Mouse (Mus musculus): Measurements from ENCODE around the gene Tnnc2. TPM values are rescaled to one million over a fixed set of nuclear protein-coding genes. Genes with fewer than 3 reads are reported as not detected.

The Tnnc2 gene
- polyA plus RNA-seq, 1 experiment = not detected

- TF ChIP-seq CTCF (IDR thresholded peaks at IDR 0.05; ENCODE audit: extremely low read depth, insufficient read length, insufficient replicate concordance, low read depth, low read length) = no peak
- TF ChIP-seq POLR2A (IDR thresholded peaks at IDR 0.05; ENCODE audit: low read depth, low read length) = no peak
- WGBS = 81% methylated on average over 4 of the region's 4 CpGs
- Histone ChIP-seq H3K4me1 (ENCODE audit: control insufficient read depth, insufficient read depth, insufficient read length, low read length) (no peaks in the 10 kb centered on the region), H3K36me3 (ENCODE audit: control insufficient read depth, insufficient read depth, low read length) (peaks cover 67% of the 10 kb centered on the region), H3K27me3 (ENCODE audit: control insufficient read depth, insufficient read depth, low read length) (no peaks in the 10 kb centered on the region), H3K4me3 (ENCODE audit: low read depth, low read length) (no peak overlapping the region), H3K27ac (ENCODE audit: insufficient read depth, low read depth, low read length) (no peak overlapping the region)
Observed at GRCm38 (mm10) chr2:164795868-164796267, 16.1 kb upstream of the Tnnc2 start.

- no peak for TF ChIP-seq POLR2A (IDR thresholded peaks at IDR 0.05; ENCODE audit: low read depth, low read length)
- TF ChIP-seq CTCF (IDR thresholded peaks at IDR 0.05; ENCODE audit: extremely low read depth, insufficient read length, insufficient replicate concordance, low read depth, low read length) = peak; percentile 95; the same call in 1 of the 2 replicates
- no peaks in the 10 kb centered on the region for H3K27me3 ChIP-seq (ENCODE audit: control insufficient read depth, insufficient read depth, low read length)
- H3K4me3 ChIP-seq (ENCODE audit: low read depth, low read length) = no peak overlapping the region
- no peaks in the 10 kb centered on the region for H3K4me1 ChIP-seq (ENCODE audit: control insufficient read depth, insufficient read depth, insufficient read length, low read length)
- WGBS = 19% methylated on average over 5 of the region's 5 CpGs
- H3K36me3 ChIP-seq (ENCODE audit: control insufficient read depth, insufficient read depth, low read length) = peaks cover 60% of the 10 kb centered on the region
- no peak overlapping the region for H3K27ac ChIP-seq (ENCODE audit: insufficient read depth, low read depth, low read length)
Observed at GRCm38 (mm10) chr2:164794293-164794692, 14.5 kb upstream of the Tnnc2 start.

- H3K27me3 ChIP-seq (ENCODE audit: control insufficient read depth, insufficient read depth, low read length) = no peaks in the 10 kb centered on the region
- TF ChIP-seq POLR2A (IDR thresholded peaks at IDR 0.05; ENCODE audit: low read depth, low read length) = no peak
- TF ChIP-seq CTCF (IDR thresholded peaks at IDR 0.05; ENCODE audit: extremely low read depth, insufficient read length, insufficient replicate concordance, low read depth, low read length) = no peak
- H3K4me3 ChIP-seq (ENCODE audit: low read depth, low read length) = no peak overlapping the region
- no peak overlapping the region for H3K27ac ChIP-seq (ENCODE audit: insufficient read depth, low read depth, low read length)
- peaks cover 62% of the 10 kb centered on the region for H3K36me3 ChIP-seq (ENCODE audit: control insufficient read depth, insufficient read depth, low read length)
- WGBS = 93% methylated on average over 2 of the region's 2 CpGs
- H3K4me1 ChIP-seq (ENCODE audit: control insufficient read depth, insufficient read depth, insufficient read length, low read length) = no peaks in the 10 kb centered on the region
Observed at GRCm38 (mm10) chr2:164793772-164794171, 14.0 kb upstream of the Tnnc2 start.

- no peak overlapping the region for H3K27ac ChIP-seq (ENCODE audit: insufficient read depth, low read depth, low read length)
- peaks cover 61% of the 10 kb centered on the region for H3K36me3 ChIP-seq (ENCODE audit: control insufficient read depth, insufficient read depth, low read length)
- no peaks in the 10 kb centered on the region for H3K4me1 ChIP-seq (ENCODE audit: control insufficient read depth, insufficient read depth, insufficient read length, low read length)
- no peak for TF ChIP-seq POLR2A (IDR thresholded peaks at IDR 0.05; ENCODE audit: low read depth, low read length)
- peak; percentile 66; the same call in 1 of the 2 replicates for TF ChIP-seq CTCF (IDR thresholded peaks at IDR 0.05; ENCODE audit: extremely low read depth, insufficient read length, insufficient replicate concordance, low read depth, low read length)
- no peaks in the 10 kb centered on the region for H3K27me3 ChIP-seq (ENCODE audit: control insufficient read depth, insufficient read depth, low read length)
- WGBS = 74% methylated on average over 3 of the region's 3 CpGs
- H3K4me3 ChIP-seq (ENCODE audit: low read depth, low read length) = no peak overlapping the region
Observed at GRCm38 (mm10) chr2:164793236-164793635, 13.5 kb upstream of the Tnnc2 start.

- no peak overlapping the region for H3K27ac ChIP-seq (ENCODE audit: insufficient read depth, low read depth, low read length)
- 87% methylated on average over 12 of the region's 12 CpGs for WGBS
- no peak overlapping the region for H3K4me3 ChIP-seq (ENCODE audit: low read depth, low read length)
- H3K27me3 ChIP-seq (ENCODE audit: control insufficient read depth, insufficient read depth, low read length) = no peaks in the 10 kb centered on the region
- peaks cover 57% of the 10 kb centered on the region for H3K36me3 ChIP-seq (ENCODE audit: control insufficient read depth, insufficient read depth, low read length)
- H3K4me1 ChIP-seq (ENCODE audit: control insufficient read depth, insufficient read depth, insufficient read length, low read length) = no peaks in the 10 kb centered on the region
- TF ChIP-seq CTCF (IDR thresholded peaks at IDR 0.05; ENCODE audit: extremely low read depth, insufficient read length, insufficient replicate concordance, low read depth, low read length) (peak; percentile 5; the same call in 1 of the 2 replicates), POLR2A (IDR thresholded peaks at IDR 0.05; ENCODE audit: low read depth, low read length) (no peak)
Observed at GRCm38 (mm10) chr2:164792400-164793190, 12.8 kb upstream of the Tnnc2 start.

GRCm38 (mm10) chr2:164791841-164792261 lies 12.1 kb upstream of the Tnnc2 start:
- WGBS = 87% methylated on average over 18 of the region's 18 CpGs
- TF ChIP-seq CTCF (IDR thresholded peaks at IDR 0.05; ENCODE audit: extremely low read depth, insufficient read length, insufficient replicate concordance, low read depth, low read length) = no peak
- TF ChIP-seq POLR2A (IDR thresholded peaks at IDR 0.05; ENCODE audit: low read depth, low read length) = no peak
- no peaks in the 10 kb centered on the region for H3K27me3 ChIP-seq (ENCODE audit: control insufficient read depth, insufficient read depth, low read length)
- no peaks in the 10 kb centered on the region for H3K4me1 ChIP-seq (ENCODE audit: control insufficient read depth, insufficient read depth, insufficient read length, low read length)
- no peak overlapping the region for H3K27ac ChIP-seq (ENCODE audit: insufficient read depth, low read depth, low read length)
- H3K4me3 ChIP-seq (ENCODE audit: low read depth, low read length) = no peak overlapping the region
- peaks cover 52% of the 10 kb centered on the region for H3K36me3 ChIP-seq (ENCODE audit: control insufficient read depth, insufficient read depth, low read length)

GRCm38 (mm10) chr2:164790451-164790850 lies 10.7 kb upstream of the Tnnc2 start:
- TF ChIP-seq CTCF (IDR thresholded peaks at IDR 0.05; ENCODE audit: extremely low read depth, insufficient read length, insufficient replicate concordance, low read depth, low read length) = no peak
- no peak for TF ChIP-seq POLR2A (IDR thresholded peaks at IDR 0.05; ENCODE audit: low read depth, low read length)
- 64% methylated on average over 4 of the region's 4 CpGs for WGBS
- no peak overlapping the region for H3K4me3 ChIP-seq (ENCODE audit: low read depth, low read length)
- H3K27me3 ChIP-seq (ENCODE audit: control insufficient read depth, insufficient read depth, low read length) = no peaks in the 10 kb centered on the region
- H3K36me3 ChIP-seq (ENCODE audit: control insufficient read depth, insufficient read depth, low read length) = peaks cover 39% of the 10 kb centered on the region
- no peak overlapping the region for H3K27ac ChIP-seq (ENCODE audit: insufficient read depth, low read depth, low read length)
- H3K4me1 ChIP-seq (ENCODE audit: control insufficient read depth, insufficient read depth, insufficient read length, low read length) = peaks cover 4% of the 10 kb centered on the region; the same call in 1 of the 2 replicates

Measured in small intestine, adult 2 months (tissue).